ENCODE assay signal across 19 mouse cellular contexts in genomic region chr13:16939466-16939811, GRCm38 (mm10).
"Had no signal": no experiment of that assay in that cellular context is flagged by ENCODE, and none has a peak within 500 bp of the region (broad histone marks: within the 10 kb centered on the region; RNA-seq: fewer than 3 reads in every experiment).

No protein-coding gene starts in this region.

- H3K9ac ChIP-seq: kidney, embryonic 15.5 days; liver, embryonic 14.5 days; midbrain, embryonic 13.5 days had no signal

- H3K27ac ChIP-seq: kidney, embryonic 15.5 days; left cerebral cortex, adult 2 months; liver, embryonic 14.5 days; midbrain, embryonic 10.5 days; midbrain, embryonic 13.5 days had no signal

- ATAC-seq: inflammation-experienced regulatory T-cells, adult 6 months; midbrain, embryonic 13.5 days; midbrain, embryonic 16.5 days had no signal

- DNase-seq: kidney, adult 2 months; kidney, postnatal 10 days; kidney, postnatal 36 days; layer of hippocampus, postnatal 36 days; lung, adult 2 months; lung, postnatal 14 days; thymus, adult 2 months; thymus, postnatal 14 days; thymus, postnatal 4 days had no signal

- H3K4me1 ChIP-seq: kidney, embryonic 15.5 days; megakaryocyte, embryonic 14.5 days; midbrain, embryonic 10.5 days; midbrain, embryonic 13.5 days had no signal

- H3K36me3 ChIP-seq: kidney, embryonic 15.5 days; midbrain, embryonic 10.5 days; midbrain, embryonic 13.5 days had no signal

- H3K4me2 ChIP-seq: kidney, embryonic 15.5 days; liver, embryonic 11.5 days; midbrain, embryonic 13.5 days had no signal

- H3K9me3 ChIP-seq: kidney, embryonic 15.5 days; megakaryocyte, embryonic 14.5 days; midbrain, embryonic 10.5 days; midbrain, embryonic 13.5 days had no signal

- H3K4me3 ChIP-seq: kidney, embryonic 15.5 days; left cerebral cortex, adult 2 months; megakaryocyte, embryonic 14.5 days; midbrain, embryonic 10.5 days; midbrain, embryonic 13.5 days; myocyte had no signal

- H3K27me3 ChIP-seq: kidney, embryonic 15.5 days; megakaryocyte, embryonic 14.5 days; midbrain, embryonic 13.5 days had no signal
